Mouse (Mus musculus): ENCODE results near the gene Ptprd. TPM values are rescaled to one million over a fixed set of nuclear protein-coding genes. Genes with fewer than 3 reads are reported as not detected.

The Ptprd gene
- polyA plus RNA-seq, 1 experiment from 2014 or later = 41.8 TPM

DNA sequence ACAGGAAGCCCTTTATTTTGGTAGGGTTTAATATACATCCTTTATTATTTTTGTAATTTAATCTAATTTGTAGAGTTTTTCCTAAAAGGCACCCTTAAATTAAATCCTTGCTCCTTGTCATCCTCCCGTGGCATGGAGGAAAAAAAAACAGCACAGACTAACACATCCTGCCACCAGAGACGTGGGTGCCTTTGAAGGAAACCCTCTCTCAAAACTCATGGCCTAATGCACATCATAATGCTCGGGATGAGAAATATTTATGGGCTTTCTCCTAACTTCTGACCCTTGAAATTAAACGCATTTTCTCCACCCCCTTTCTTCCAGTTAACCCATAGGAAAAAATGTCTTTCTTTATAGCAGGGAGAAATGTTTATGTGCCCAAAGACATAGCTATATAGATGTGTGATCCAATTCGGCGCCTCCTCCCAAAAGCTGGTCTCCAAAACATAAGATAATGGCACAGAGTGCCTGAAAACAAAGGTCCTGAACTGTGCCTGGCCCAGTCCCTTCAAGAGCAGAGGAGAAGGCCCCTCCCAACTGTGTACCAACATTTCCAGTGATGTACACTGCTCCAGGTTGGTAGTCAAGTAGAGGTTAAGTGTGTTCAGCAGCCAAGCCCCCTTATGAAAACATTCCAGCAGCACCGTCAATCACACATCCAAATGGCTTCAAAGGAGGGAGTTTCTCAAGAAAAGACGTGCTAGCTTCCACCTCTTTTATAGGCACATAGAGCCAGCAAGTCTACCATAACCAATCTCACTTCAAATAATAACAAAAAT lies 1860.4 kb downstream of the Ptprd start:
- no peaks in the 10 kb centered on the region for H3K27me3 ChIP-seq
- no peaks in the 10 kb centered on the region for H3K36me3 ChIP-seq

DNA sequence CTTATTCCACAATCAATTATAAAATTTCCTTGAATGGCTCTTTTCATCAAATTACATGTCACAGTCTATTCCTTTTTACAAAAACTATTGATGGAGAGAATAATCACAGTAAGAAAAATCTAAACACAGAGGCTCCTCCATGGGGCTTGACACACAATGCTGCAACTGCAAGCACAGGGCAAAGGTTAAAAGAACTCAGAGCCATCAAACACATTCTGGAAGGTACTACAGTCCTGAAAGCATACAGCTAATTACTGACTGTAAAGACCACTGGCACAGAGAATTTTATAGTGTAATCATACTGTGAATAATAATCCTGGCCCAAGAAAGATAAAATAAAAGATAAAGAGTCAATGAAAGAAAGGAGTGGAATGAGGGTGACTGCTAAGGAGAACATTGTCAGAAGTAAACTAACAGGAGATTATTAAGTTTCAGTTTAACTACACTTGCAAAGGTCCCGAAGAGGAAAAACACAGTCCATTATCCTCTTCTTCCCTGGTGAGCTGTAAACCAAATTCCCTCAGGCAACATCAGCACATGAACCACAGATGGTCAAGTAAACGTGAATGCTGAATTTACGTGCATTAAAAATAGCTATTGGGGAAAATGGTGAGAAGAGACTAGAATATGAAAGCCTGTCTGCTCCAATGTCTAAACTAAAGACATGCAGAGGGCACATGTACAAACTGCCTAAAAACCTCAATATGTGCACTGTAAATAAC lies 1861.4 kb downstream of the Ptprd start:
- H3K27me3 ChIP-seq = no peaks in the 10 kb centered on the region
- H3K4me1 ChIP-seq = peaks cover 20% of the 10 kb centered on the region
- H3K36me3 ChIP-seq = no peaks in the 10 kb centered on the region
- H3K4me3 ChIP-seq = no peak overlapping the region
- H3K9me3 ChIP-seq = no peaks in the 10 kb centered on the region
- 15% methylated on average over 3 of the region's 3 CpGs for whole genome bisulfite sequencing
- H3K9ac ChIP-seq = no peak overlapping the region
- ATAC-seq (ENCODE audit: insufficient number of reproducible peaks, insufficient read depth, low FRiP score, low TSS enrichment) = no peak
- H3K4me2 ChIP-seq (replicated peaks) = no peak overlapping the region
- H3K27ac ChIP-seq = no peak overlapping the region

More for the DNA sequence above, 1860.4 kb downstream of the Ptprd start:
- no peak overlapping the region for H3K4me3 ChIP-seq
- 0 out of 2 replicates have a peak, but pooled peaks have one; percentile 35 for ATAC-seq (ENCODE audit: insufficient number of reproducible peaks, insufficient read depth, low FRiP score, low TSS enrichment)
- 36% methylated on average over 8 of the region's 8 CpGs for WGBS
- H3K9me3 ChIP-seq = no peaks in the 10 kb centered on the region
- H3K27ac ChIP-seq = no peak overlapping the region
- H3K4me1 ChIP-seq = peaks cover 20% of the 10 kb centered on the region
- no peak overlapping the region for H3K4me2 ChIP-seq (replicated peaks)
- H3K9ac ChIP-seq = no peak overlapping the region

DNA sequence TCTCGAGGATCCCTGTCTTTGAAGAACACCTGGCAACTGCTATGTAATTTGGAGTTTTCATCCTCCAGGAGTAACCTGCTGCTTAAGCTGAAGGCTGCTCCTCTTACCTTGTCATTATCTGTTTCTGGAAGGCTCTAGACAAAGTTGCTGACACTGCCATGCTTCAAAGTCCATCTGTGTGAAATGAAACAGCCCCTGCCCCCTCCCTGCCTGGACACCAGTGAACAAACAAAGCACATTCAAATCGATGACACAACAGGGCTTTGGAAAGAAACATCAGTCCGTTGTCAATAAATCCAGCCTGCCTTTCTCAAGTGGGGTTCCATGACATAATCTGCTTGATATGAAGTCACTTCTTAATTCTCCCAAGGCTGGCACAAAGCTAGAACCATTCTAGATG lies 1867.7 kb downstream of the Ptprd start:
- no peak for ATAC-seq (ENCODE audit: insufficient number of reproducible peaks, insufficient read depth, low FRiP score, low TSS enrichment)
- Histone ChIP-seq H3K9me3 (no peaks in the 10 kb centered on the region), H3K4me3 (no peak overlapping the region), H3K4me1 (no peaks in the 10 kb centered on the region), H3K27ac (no peak overlapping the region), H3K9ac (no peak overlapping the region), H3K4me2 (replicated peaks) (no peak overlapping the region), H3K27me3 (no peaks in the 10 kb centered on the region), H3K36me3 (no peaks in the 10 kb centered on the region)
- WGBS = 64% methylated on average over 3 of the region's 3 CpGs

DNA sequence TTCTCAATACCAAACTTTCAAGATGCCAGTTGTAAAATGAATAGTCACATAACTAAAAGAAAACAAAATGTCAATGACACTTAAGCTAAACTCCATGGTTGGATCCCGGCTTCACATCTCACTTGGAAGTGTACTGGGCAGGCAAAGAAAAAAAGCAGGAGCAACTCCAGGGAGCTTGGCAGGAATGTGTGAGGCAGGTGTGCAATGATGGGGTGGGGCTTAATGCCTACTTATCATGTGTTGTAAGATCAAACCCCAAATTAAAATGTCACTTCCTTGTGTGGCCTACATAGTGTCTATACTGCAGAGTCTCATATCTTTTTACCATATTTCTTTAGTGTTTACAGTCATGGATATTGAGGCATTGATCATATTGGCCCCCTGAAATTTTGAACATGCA lies 1873.8 kb downstream of the Ptprd start:
- Histone ChIP-seq H3K4me3 (no peak overlapping the region), H3K4me2 (replicated peaks) (no peak overlapping the region), H3K27ac (no peak overlapping the region), H3K9me3 (no peaks in the 10 kb centered on the region), H3K4me1 (no peaks in the 10 kb centered on the region), H3K36me3 (no peaks in the 10 kb centered on the region), H3K9ac (no peak overlapping the region), H3K27me3 (no peaks in the 10 kb centered on the region)
- no peak for ATAC-seq (ENCODE audit: insufficient number of reproducible peaks, insufficient read depth, low FRiP score, low TSS enrichment)
- WGBS = 72% methylated on average over 1 of the region's 1 CpGs

DNA sequence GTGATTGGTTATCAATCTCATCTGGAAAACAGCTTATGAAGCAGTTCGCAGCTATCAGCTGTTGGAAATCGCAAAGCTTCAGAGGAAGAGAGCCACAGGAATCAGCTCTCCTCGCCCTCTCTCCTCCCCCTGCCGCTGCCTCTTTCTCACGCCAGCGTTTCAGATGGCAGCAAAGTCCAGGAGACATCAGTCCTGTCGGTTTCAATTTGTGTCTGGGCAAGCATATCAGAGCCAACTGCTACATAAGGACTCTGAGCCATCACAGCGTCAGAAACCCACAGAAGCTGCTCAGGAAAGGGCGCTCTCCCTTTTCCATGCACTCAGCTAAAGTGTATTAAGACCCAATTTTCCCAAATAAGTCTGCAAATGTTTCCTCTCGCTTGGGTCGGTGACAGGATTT lies 1884.4 kb downstream of the Ptprd start:
- ATAC-seq (ENCODE audit: insufficient number of reproducible peaks, insufficient read depth, low FRiP score, low TSS enrichment) = 0 out of 2 replicates have a peak, but pooled peaks have one; percentile 28
- no peak overlapping the region for H3K27ac ChIP-seq
- no peak overlapping the region; the same call in 1 of the 2 replicates for H3K9ac ChIP-seq
- H3K36me3 ChIP-seq = no peaks in the 10 kb centered on the region
- H3K4me2 ChIP-seq (replicated peaks) = peak overlapping the region; percentile 34
- H3K27me3 ChIP-seq = no peaks in the 10 kb centered on the region
- H3K9me3 ChIP-seq = no peaks in the 10 kb centered on the region
- H3K4me1 ChIP-seq = peaks cover 17% of the 10 kb centered on the region
- no peak overlapping the region for H3K4me3 ChIP-seq
- 12% methylated on average over 11 of the region's 11 CpGs for WGBS

DNA sequence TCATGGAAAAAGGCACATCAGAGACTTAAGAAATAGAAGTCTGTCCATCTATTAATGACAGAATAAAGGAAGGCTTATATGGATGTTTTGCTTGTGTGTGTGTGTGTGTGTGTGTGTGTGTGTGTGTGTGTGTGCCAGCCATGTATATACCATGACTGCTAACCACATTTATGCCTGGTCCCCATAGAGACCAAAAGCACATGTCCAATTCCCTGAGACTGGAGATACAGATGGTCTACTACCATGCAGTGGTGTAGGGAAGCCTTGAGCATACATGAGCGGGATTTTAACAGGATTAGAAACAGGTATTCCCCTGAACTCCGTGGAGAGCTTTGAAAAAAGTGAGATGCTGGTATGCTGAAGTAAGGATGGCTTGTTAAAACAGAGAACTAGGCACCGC lies 1886.1 kb downstream of the Ptprd start:
- no peaks in the 10 kb centered on the region for H3K9me3 ChIP-seq
- H3K9ac ChIP-seq = no peak overlapping the region
- no peak overlapping the region for H3K4me2 ChIP-seq (replicated peaks)
- no peak overlapping the region for H3K27ac ChIP-seq
- no peaks in the 10 kb centered on the region for H3K36me3 ChIP-seq
- peaks cover 17% of the 10 kb centered on the region for H3K4me1 ChIP-seq
- no peak for ATAC-seq (ENCODE audit: insufficient number of reproducible peaks, insufficient read depth, low FRiP score, low TSS enrichment)
- H3K4me3 ChIP-seq = no peak overlapping the region
- no peaks in the 10 kb centered on the region for H3K27me3 ChIP-seq
- 93% methylated on average over 3 of the region's 3 CpGs for WGBS

DNA sequence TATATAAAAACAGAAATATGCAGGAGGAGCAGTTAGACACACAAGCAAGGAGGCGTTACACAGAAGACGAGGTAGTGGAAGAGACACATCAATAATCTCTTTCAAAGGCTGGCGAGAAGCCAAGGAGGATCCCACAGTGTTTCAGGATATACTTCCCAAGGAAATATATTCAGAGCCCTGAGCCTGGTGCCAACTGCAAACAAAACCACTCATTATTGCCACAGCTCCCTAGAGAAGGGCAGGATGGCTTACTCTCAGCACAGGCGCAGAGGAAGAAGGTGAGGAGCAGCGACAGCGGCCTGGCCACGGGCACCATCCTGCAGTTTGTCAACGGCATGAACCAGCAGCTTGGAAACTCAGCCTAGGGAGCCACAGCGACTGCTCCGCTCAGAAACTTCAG lies 1886.8 kb downstream of the Ptprd start:
- no peaks in the 10 kb centered on the region for H3K27me3 ChIP-seq
- no peaks in the 10 kb centered on the region for H3K9me3 ChIP-seq
- 0 out of 2 replicates have a peak, but pooled peaks have one; percentile 60 for ATAC-seq (ENCODE audit: insufficient number of reproducible peaks, insufficient read depth, low FRiP score, low TSS enrichment)
- 72% methylated on average over 10 of the region's 10 CpGs for whole genome bisulfite sequencing
- H3K4me1 ChIP-seq = peaks cover 17% of the 10 kb centered on the region
- H3K9ac ChIP-seq = no peak overlapping the region
- no peak overlapping the region for H3K27ac ChIP-seq
- H3K36me3 ChIP-seq = no peaks in the 10 kb centered on the region
- no peak overlapping the region for H3K4me2 ChIP-seq (replicated peaks)
- H3K4me3 ChIP-seq = no peak overlapping the region

DNA sequence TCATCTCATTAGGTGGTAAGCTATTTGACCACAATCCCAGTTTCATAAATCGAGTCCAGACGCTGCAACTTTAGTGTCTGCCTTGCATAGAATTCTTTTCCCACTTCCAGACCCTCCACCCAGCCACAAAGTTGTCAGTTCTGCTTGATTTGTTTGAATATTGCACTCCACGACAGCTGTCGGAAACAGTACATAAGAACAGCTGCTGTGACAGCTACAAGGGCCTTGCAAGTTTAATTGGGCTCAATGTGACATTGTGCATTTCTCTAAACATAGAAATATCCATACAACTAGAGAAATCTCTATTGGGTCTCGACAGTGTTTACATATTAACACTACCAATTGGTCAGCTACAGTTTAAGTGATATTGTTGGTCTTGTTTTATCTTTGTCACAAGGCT lies 1887.3 kb downstream of the Ptprd start:
- Histone ChIP-seq H3K4me3 (no peak overlapping the region), H3K9me3 (no peaks in the 10 kb centered on the region), H3K27ac (no peak overlapping the region; the same call in 1 of the 2 replicates), H3K4me1 (peaks cover 17% of the 10 kb centered on the region), H3K36me3 (no peaks in the 10 kb centered on the region), H3K27me3 (no peaks in the 10 kb centered on the region), H3K9ac (no peak overlapping the region), H3K4me2 (replicated peaks) (no peak overlapping the region)
- no peak for ATAC-seq (ENCODE audit: insufficient number of reproducible peaks, insufficient read depth, low FRiP score, low TSS enrichment)
- WGBS = 60% methylated on average over 5 of the region's 5 CpGs

DNA sequence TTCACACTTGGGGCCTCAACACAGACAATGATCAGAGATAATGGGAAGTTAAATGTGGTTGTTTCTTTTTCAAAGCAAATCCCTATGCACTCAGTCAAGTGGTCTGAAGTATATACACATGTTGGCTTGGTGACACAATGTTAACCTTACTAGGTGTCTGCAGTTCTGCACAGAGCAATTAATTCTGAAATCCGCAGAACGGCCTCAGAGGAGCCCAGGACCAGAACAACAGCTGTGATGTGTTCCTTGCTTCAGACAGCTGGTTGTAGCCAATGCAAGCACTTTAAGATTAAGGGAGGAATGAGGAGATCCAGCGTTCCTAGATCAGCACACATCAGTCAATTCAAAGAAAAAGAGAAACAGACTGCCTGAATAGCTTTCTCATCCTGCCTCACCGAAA lies 1891.9 kb downstream of the Ptprd start:
- H3K4me3 ChIP-seq = no peak overlapping the region
- peaks cover 8% of the 10 kb centered on the region; the same call in 1 of the 2 replicates for H3K4me1 ChIP-seq
- no peaks in the 10 kb centered on the region for H3K27me3 ChIP-seq
- ATAC-seq (ENCODE audit: insufficient number of reproducible peaks, insufficient read depth, low FRiP score, low TSS enrichment) = no peak
- no peak overlapping the region for H3K9ac ChIP-seq
- H3K4me2 ChIP-seq (replicated peaks) = no peak overlapping the region
- 0 out of 2 replicates have a peak, but pooled peaks cover 3% of the 10 kb centered on the region for H3K36me3 ChIP-seq
- H3K27ac ChIP-seq = no peak overlapping the region
- 65% methylated on average over 4 of the region's 4 CpGs for WGBS
- no peaks in the 10 kb centered on the region for H3K9me3 ChIP-seq

DNA sequence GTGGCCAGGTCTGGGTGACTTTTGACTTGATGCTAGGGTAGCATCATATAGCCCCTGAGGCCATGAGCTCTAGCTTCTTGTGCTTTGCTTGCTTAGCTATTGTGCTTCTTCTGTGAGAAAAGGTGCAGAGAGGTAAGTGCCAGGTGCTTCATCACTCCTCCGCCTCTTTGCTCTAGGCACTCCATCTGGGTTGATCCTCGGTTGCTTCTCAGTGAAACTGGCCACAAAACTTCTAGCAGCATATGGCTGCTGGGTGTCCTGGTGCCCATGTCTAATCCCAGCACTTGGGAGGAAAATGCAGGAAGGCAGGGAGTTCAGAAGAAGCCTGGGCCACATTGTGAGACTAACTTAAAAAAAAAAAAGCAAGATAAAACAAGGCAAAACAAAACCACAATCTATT lies 1895.8 kb downstream of the Ptprd start:
- H3K4me1 ChIP-seq = no peaks in the 10 kb centered on the region
- 91% methylated on average over 2 of the region's 2 CpGs for WGBS
- H3K27me3 ChIP-seq = no peaks in the 10 kb centered on the region
- H3K9me3 ChIP-seq = no peaks in the 10 kb centered on the region
- H3K4me3 ChIP-seq = no peak overlapping the region
- no peak overlapping the region for H3K9ac ChIP-seq
- H3K27ac ChIP-seq = no peak overlapping the region
- no peak for ATAC-seq (ENCODE audit: insufficient number of reproducible peaks, insufficient read depth, low FRiP score, low TSS enrichment)
- H3K4me2 ChIP-seq (replicated peaks) = no peak overlapping the region
- 0 out of 2 replicates have a peak, but pooled peaks cover 3% of the 10 kb centered on the region for H3K36me3 ChIP-seq

DNA sequence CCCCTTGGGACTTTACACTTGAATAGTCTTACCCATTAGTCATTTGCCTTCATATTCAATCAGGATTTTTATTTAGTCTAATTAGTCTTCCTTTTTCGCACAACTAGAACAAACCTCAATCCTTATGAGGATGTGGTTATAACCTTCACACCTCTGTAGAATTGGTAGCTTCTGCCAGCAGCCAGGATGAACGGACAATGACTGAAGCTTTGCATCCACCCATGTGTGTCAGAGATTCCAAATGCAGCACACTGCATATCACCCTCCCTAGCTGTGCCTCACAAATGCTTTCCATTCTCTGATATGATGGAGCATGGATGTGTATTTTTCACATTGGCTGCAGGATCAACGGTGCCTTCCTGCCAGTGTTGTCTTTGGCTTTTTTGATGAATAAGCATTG lies 1898.0 kb downstream of the Ptprd start:
- Histone ChIP-seq H3K27ac (no peak overlapping the region), H3K4me1 (no peaks in the 10 kb centered on the region), H3K9me3 (no peaks in the 10 kb centered on the region), H3K9ac (no peak overlapping the region), H3K27me3 (no peaks in the 10 kb centered on the region), H3K36me3 (0 out of 2 replicates have a peak, but pooled peaks cover 3% of the 10 kb centered on the region), H3K4me2 (replicated peaks) (no peak overlapping the region), H3K4me3 (no peak overlapping the region)
- 78% methylated on average over 3 of the region's 3 CpGs for WGBS
- ATAC-seq (ENCODE audit: insufficient number of reproducible peaks, insufficient read depth, low FRiP score, low TSS enrichment) = no peak

DNA sequence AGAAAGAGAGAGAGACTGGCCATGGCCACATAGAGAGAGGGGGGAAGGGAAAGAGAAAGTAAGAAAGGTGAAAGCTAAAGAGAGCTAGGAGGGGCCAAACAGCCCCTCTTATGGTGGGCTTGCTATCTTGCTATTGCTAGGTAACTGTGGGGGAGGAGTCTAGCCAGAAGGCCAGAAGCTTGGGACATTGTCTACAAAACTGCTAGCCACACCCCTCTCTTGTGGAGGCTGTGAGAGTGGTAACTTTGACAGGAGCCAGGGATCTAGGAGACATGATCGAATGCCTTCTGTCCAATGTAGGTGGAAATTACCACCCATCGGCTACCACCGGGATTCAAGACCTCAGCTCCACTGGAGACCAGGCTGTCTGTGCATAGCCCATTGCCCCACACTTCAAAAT lies 1899.2 kb downstream of the Ptprd start:
- Histone ChIP-seq H3K4me1 (no peaks in the 10 kb centered on the region), H3K9ac (no peak overlapping the region), H3K27me3 (no peaks in the 10 kb centered on the region), H3K4me2 (replicated peaks) (no peak overlapping the region), H3K27ac (no peak overlapping the region), H3K4me3 (no peak overlapping the region), H3K9me3 (no peaks in the 10 kb centered on the region), H3K36me3 (0 out of 2 replicates have a peak, but pooled peaks cover 3% of the 10 kb centered on the region)
- ATAC-seq (ENCODE audit: insufficient number of reproducible peaks, insufficient read depth, low FRiP score, low TSS enrichment) = no peak
- WGBS = 91% methylated on average over 3 of the region's 3 CpGs
